Mouse (Mus musculus): Measurements from ENCODE around the gene Prtn3. TPM values are rescaled to one million over a fixed set of nuclear protein-coding genes. Genes with fewer than 3 reads are reported as not detected.

Gene Prtn3
- polyA plus RNA-seq, 1 experiment = 0.62 TPM

DNA sequence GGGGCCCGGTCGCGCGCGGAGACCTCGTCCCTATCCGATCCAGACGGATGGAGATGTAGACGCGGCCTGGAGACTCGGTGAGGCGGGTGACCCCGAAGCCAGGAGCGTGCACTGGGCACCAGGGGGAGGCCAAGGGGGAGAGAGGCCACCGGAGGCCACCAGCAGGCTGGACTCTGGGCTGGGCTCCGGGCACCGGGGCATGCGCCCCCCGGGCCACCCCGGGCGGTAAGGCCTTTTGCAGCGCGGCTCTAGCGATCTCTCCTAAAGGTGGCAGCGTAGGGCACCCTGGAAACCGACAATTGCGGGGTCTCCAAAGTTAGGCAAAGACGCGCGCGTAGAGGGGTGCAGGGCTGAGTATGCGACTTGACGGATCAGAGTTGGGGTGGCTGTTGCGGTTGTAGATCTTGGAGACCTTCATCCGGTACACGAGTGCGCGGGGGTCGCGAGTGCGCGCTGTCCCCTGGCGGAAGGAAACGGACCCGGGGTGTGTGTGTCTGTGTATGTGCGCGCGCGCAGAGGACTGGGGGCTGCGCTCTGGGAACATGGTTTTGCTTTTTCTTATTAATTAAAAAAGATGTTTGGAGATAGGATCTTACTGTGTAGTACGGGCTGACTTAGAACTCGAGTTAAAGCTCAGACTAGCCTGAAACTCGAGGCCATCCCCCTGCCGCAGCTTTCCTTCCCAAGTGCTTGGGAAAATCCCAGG lies 53.2 kb downstream of the Prtn3 start:
- DNase-seq (ENCODE audit: low spot score) = peak; percentile 59

DNA sequence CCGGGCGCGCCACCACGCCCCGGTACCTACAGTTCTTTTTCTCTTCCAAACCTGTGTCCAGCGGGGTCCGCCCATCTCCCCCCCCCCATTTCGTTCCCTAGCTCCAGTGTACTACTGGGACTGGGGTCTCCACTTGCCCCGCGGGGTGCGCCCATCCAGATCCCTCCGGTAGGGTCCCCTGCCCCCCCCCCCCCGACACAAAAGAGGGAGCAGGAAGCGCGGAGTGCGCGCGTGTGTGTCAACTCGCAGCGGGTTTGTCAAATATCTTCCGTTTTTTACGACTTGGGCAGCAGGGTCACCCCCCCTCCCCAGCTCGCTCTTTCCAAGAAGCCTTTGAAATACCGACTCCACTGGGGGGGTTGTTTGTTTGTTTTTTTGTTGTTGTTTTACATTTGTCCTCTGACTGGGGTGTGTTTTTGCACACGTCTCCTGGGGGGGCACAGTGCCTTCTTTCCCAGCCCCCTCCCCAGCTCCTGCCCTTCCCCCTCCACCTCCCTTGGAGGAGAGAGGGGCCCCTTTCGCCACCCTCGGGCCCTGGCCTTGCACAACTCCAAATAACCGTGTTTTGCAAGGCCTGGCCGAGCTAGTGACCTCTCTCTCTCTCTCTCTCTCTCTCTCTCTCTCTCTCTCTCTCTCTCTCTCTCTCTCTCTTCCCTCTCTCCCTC lies 53.9 kb downstream of the Prtn3 start:
- DNase-seq (ENCODE audit: low spot score) = no peak

DNA sequence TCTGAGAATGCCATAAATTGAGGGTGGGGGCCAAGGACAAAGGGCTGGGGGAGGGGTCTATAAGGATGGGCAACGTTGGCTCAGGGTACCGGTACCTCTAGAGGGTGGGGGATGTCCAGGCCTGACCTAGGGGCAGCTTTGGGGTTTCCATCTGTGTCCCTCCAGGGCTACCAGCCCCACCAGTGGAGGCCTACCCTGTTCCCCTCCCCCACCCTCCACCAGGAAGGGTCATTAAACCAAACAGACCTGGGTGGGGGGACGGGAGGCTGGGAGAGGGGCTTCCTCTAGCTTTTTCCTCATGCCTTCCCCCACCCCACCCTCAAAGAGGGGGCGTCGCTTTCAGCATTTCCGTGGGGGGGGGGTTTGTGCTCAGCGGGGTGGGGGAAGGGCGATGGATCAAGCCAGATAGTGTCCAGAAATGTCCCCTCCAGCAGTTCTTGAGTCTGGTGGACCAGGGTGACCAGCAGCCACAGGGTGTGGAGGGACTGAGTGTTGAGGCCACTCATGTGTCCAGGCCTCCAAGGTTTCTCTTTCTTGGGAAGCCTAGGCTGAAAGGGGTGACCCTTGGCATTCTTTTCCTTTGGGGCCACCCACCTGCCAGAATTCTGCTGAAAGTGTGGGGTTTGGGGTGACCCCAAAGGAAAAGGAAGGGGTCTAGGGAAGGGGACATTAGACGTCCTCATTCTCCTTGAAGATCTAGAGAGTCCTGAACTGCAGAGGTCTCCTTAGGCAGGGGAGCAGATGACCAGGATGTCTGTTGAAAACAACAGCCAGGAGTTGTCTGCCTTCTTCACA lies 54.8 kb downstream of the Prtn3 start:
- no peak for DNase-seq (ENCODE audit: low spot score)

DNA sequence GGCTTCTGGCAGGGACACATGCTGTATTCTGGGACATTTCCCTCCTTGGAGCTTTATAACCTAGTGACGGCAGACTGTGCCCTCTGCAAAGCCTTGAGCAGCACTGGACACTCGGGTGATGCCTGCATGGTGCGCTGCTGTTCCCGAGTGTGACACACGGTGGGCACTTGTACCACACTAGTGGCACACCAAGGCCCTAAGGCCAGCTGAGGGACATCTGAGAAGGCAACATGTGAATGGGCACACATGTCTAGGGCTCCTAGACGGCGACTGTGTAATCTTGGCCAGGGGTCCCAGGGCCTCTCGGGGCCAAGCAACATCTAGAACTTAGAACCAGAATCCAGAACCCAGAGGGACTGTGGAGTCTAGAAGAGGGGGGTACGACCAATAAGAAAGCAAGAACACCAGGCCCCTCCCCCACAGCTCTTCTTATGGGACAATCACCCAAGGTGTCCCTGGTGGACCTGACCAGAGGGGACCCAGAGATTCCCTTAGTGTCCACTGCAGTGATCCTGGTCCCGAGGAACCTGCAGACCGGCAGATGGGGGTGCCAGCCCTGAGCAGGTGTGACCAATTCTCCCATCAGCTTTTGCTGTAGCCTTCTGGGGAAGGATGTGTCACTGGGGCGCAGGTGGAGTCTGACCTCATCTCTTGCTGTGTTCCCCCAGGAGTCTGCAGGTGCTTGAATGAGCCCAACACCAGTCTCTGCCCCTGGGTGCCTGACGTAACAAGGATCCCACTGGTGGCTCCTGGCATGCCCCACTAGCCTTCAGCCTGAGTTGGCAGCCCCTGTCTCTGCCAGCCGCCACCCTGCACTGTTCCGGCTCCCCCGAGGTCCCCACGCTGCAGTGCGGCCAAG lies 55.9 kb downstream of the Prtn3 start:
- DNase-seq (ENCODE audit: low spot score) = no peak

DNA sequence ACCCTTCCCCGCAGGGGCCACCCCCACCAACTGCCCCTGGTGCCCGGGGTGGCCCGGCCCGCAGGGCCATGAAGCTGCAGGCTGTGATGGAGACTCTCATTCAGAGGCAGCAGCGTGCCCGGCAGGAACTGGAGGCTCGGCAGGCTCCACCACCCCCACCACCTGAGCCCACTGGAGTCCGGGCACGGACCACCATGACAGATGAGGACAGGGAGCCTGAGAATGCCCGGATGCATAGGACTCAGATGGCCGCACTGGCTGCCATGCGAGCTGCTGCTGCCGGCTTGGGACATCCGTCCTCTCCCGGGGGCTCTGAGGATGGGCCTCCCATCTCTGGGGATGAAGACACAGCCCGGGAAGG lies 56.5 kb downstream of the Prtn3 start:
- no peak for DNase-seq (ENCODE audit: low spot score)

DNA sequence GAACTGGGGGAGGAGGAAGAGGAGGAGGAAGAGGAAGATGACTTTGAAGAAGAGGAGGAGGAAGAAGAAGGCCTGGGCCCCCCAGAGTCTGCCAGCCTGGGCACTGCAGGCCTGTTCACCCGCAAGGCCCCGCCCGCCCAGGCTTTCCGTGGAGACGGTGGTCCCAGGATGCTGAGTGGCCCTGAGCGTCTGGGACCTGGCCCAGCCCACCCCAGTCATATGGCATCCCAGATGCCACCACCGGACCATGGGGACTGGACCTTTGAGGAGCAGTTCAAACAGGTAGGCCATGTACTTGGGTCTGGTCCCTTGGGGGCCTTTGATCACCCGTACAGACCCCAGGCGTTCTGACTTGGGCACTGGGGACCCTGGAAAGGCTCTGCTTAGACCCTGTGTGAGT lies 57.5 kb downstream of the Prtn3 start:
- DNase-seq (ENCODE audit: low spot score) = no peak

DNA sequence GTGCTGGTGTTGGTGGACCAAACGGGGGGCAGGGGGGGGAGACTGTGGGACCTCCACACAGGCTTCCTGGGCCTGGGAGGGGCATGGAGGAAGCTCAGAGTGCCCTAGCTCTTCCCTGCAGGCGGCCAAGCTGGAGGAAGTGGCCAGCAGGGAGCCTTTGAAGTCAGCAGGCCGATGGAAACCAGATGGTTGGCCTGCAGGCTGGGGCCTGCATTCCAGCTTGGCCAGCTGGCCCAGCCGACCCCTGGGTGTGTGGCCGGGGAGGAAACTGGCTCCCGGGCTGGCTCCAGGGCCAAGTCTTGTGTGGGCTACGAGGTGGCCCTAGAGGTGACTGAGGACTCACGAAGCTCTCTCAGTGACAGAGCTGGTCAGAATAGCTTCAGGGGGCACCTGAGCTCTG lies 58.5 kb downstream of the Prtn3 start:
- no peak for DNase-seq (ENCODE audit: low spot score)

Other genes starting within 250 kb of the Prtn3 start
- 7.4 and 7.6 TPM in 2 replicates for gene Shc2, start 236.6 kb upstream of the Prtn3 start, polyA plus RNA-seq (2012; rRNA removed)
- not detected in 2 replicates for gene Odf3l2, start 228.7 kb upstream of the Prtn3 start, polyA plus RNA-seq (2012; rRNA removed)
- gene Madcam1, start 209.9 kb upstream of the Prtn3 start, polyA plus RNA-seq (2012; rRNA removed) = not detected in 2 replicates
- 29.1 and 33.7 TPM in 2 replicates for gene Tpgs1, start 205.1 kb upstream of the Prtn3 start, polyA plus RNA-seq (2012; rRNA removed)
- gene Cdc34, start 192.3 kb upstream of the Prtn3 start, polyA plus RNA-seq (2012; rRNA removed) = 60.6 and 70.0 TPM in 2 replicates
- gene Gzmm, start 185.5 kb upstream of the Prtn3 start, polyA plus RNA-seq (2012; rRNA removed) = 1.1 and 1.4 TPM in 2 replicates
- 614 and 631 TPM in 2 replicates for gene Bsg, start 170.0 kb upstream of the Prtn3 start, polyA plus RNA-seq (2012; rRNA removed)
- 0.96 and 1.5 TPM in 2 replicates for gene Hcn2, start 157.8 kb upstream of the Prtn3 start, polyA plus RNA-seq (2012; rRNA removed)
- gene Polrmt, start 127.9 kb upstream of the Prtn3 start, polyA plus RNA-seq (2012; rRNA removed) = 28.5 and 31.7 TPM in 2 replicates
- gene Fgf22, start 119.4 kb upstream of the Prtn3 start, polyA plus RNA-seq (2012; rRNA removed) = 0.04 and 0.06 TPM in 2 replicates
- 54.5 and 59.4 TPM in 2 replicates for gene Rnf126, start 107.5 kb upstream of the Prtn3 start, polyA plus RNA-seq (2012; rRNA removed)
- 41.4 and 44.3 TPM in 2 replicates for gene Fstl3, start 97.2 kb upstream of the Prtn3 start, polyA plus RNA-seq (2012; rRNA removed)
- 0.47 and 0.49 TPM in 2 replicates for gene Prss57, start 83.5 kb upstream of the Prtn3 start, polyA plus RNA-seq (2012; rRNA removed)
- 52.6 and 77.5 TPM in 2 replicates for gene Palm, start 80.9 kb upstream of the Prtn3 start, polyA plus RNA-seq (2012; rRNA removed)
- gene Misp, start 53.5 kb upstream of the Prtn3 start, polyA plus RNA-seq (2012; rRNA removed) = 0.66 and 0.92 TPM in 2 replicates
- gene Ptbp1, start 20.0 kb upstream of the Prtn3 start, polyA plus RNA-seq (2012; rRNA removed) = 140 and 166 TPM in 2 replicates
- 1.8 TPM in 2 replicates for gene Plppr3, start 158 bp downstream of the Prtn3 start, polyA plus RNA-seq (2012; rRNA removed)
- gene Elane, start 11.8 kb downstream of the Prtn3 start, polyA plus RNA-seq (2012; rRNA removed) = 0.19 TPM in 1 of 2 replicates, not detected in the other
- gene Cfd, start 16.4 kb downstream of the Prtn3 start, polyA plus RNA-seq (2012; rRNA removed) = 564 and 1,194 TPM in 2 replicates
- gene Med16, start 34.4 kb downstream of the Prtn3 start, polyA plus RNA-seq (2012; rRNA removed) = 31.7 and 40.9 TPM in 2 replicates
- not detected in 2 replicates for gene Gm26602, start 36.4 kb downstream of the Prtn3 start, polyA plus RNA-seq (2012; rRNA removed)
- 5.5 and 5.7 TPM in 2 replicates for gene Kiss1r, start 42.5 kb downstream of the Prtn3 start, polyA plus RNA-seq (2012; rRNA removed)
- gene R3hdm4, start 46.7 kb downstream of the Prtn3 start, polyA plus RNA-seq (2012; rRNA removed) = 140 and 147 TPM in 2 replicates
- gene Arid3a, start 52.6 kb downstream of the Prtn3 start, polyA plus RNA-seq (2012; rRNA removed) = 3.8 and 4.1 TPM in 2 replicates
- 23.5 and 25.0 TPM in 2 replicates for gene Wdr18, start 85.7 kb downstream of the Prtn3 start, polyA plus RNA-seq (2012; rRNA removed)
- gene Grin3b, start 96.2 kb downstream of the Prtn3 start, polyA plus RNA-seq (2012; rRNA removed) = 0.04 TPM in 1 of 2 replicates, not detected in the other
- gene Tmem259, start 109.9 kb downstream of the Prtn3 start, polyA plus RNA-seq (2012; rRNA removed) = 135 and 159 TPM in 2 replicates
- 173 and 185 TPM in 2 replicates for gene Cnn2, start 114.1 kb downstream of the Prtn3 start, polyA plus RNA-seq (2012; rRNA removed)
- 7.5 and 9.2 TPM in 2 replicates for gene Abca7, start 122.0 kb downstream of the Prtn3 start, polyA plus RNA-seq (2012; rRNA removed)
- gene Arhgap45, start 142.2 kb downstream of the Prtn3 start, polyA plus RNA-seq (2012; rRNA removed) = 18.9 and 23.0 TPM in 2 replicates
- 141 and 178 TPM in 2 replicates for gene Polr2e, start 165.3 kb downstream of the Prtn3 start, polyA plus RNA-seq (2012; rRNA removed)
- 524 and 620 TPM in 2 replicates for gene Gpx4, start 172.7 kb downstream of the Prtn3 start, polyA plus RNA-seq (2012; rRNA removed)
- gene Sbno2, start 231.1 kb downstream of the Prtn3 start, polyA plus RNA-seq (2012; rRNA removed) = 34.0 and 35.4 TPM in 2 replicates
- 77.3 and 89.9 TPM in 2 replicates for gene Stk11, start 241.3 kb downstream of the Prtn3 start, polyA plus RNA-seq (2012; rRNA removed)